In the genomic region with DNA sequence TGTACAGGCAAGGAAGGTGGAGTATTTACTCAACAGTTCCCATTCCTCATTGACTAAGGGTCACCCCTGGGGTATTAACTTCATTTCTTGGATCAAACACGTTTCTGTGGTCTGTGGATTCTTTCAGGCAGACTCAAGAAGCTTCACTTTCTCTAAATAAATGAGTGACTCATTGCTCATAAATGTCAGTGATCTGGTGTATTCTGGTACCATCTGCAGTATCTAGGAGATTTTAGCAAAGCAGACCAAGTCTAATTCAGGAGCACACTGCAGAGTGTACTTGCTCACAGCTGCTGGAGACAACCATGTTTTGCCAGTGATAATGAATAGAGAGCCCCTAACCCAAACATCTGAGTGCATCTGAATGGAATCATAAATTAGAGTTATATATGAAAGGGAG, we compare ENCODE assay signal across 12 mouse cellular contexts.
"Had no signal": no experiment of that assay in that cellular context is flagged by ENCODE, and none has a peak within 500 bp of the region (broad histone marks: within the 10 kb centered on the region; RNA-seq: fewer than 3 reads in every experiment).

No protein-coding gene starts in this region.

- H3K27ac ChIP-seq: kidney, embryonic 15.5 days; limb, embryonic 12.5 days; liver, embryonic 14.5 days; midbrain, embryonic 12.5 days; neural tube, embryonic 12.5 days; stomach, embryonic 15.5 days had no signal

- H3K4me3 ChIP-seq: kidney, embryonic 15.5 days; limb, embryonic 12.5 days; midbrain, embryonic 12.5 days; neural tube, embryonic 12.5 days; stomach, embryonic 15.5 days had no signal

- H3K4me1 ChIP-seq: kidney, embryonic 15.5 days; limb, embryonic 12.5 days; midbrain, embryonic 12.5 days; neural tube, embryonic 12.5 days; stomach, embryonic 15.5 days had no signal

- DNase-seq: kidney, adult 2 months; kidney, postnatal 14 days; liver; lung, adult 18-20 months; right cerebral cortex, postnatal 4 days; thymus, postnatal 14 days had no signal
